Mouse (Mus musculus) ovary, postnatal 14 days (tissue): ENCODE measurements around the gene Hsd11b2.
A peak's percentile ranks its signal among the peaks of the same experiment; 100 is the strongest.

Source experiments
- DNase-seq: peaks from one replicate; pipeline ENCODE4 v3.0.0; 2022; ENCODE audit warnings: low spot score

The Hsd11b2 gene

DNA sequence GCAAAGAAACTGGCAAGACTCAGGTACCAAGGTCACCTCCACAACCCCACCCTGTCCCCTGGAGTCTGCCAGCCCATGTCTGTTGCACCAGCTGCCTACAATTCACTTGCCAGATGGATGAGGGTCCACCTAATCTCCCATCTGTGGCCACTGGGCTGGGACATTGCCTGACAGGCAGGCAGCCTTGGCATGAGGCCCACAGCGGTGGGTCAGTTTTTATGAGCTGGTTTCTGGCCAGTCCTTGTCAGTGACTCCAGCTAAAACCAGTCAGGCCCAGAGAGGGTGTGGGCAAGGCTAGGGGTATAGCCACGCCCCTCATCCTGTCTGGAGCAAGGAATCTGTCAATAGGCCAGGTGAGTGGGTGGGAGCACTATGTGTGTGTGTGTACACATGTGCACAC lies 8.6 kb downstream of the Hsd11b2 start:
- DNase-seq, result no peak

GRCm38 (mm10) chr8:105528206-105528605 lies 9.7 kb downstream of the Hsd11b2 start:
- DNase-seq, result no peak

- peak; percentile 60 for DNase-seq
These were observed 10.7 kb downstream of the Hsd11b2 start for GRCm38 (mm10) chr8:105529271-105529670.

- peak; percentile 66 for DNase-seq
These were observed 13.2 kb downstream of the Hsd11b2 start for GRCm38 (mm10) chr8:105531774-105532173.

GRCm38 (mm10) chr8:105533439-105533838 lies 14.9 kb downstream of the Hsd11b2 start:
- DNase-seq, result no peak

DNA sequence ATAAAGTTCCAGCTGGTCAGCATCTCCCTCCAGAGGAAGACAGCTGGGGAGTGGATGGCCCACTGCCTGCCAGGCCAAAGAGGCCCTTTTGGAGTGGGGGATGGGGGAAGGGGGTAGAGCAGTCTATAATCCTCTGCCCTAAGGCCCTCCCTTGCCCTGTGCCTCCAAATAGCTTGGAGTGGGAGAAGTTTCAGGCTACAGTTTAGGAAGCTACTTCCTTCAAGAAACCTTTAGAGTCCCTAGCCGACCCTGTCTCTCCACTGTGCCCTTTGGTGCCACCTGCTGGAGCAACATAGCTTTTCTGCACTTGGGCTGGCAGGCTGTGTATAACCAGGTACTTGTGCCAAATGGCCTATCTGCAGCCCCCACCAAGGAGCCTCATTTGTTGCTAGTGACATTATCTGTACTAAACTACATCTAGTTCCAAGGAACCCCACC lies 15.4 kb downstream of the Hsd11b2 start:
- peak; percentile 78 for DNase-seq

DNA sequence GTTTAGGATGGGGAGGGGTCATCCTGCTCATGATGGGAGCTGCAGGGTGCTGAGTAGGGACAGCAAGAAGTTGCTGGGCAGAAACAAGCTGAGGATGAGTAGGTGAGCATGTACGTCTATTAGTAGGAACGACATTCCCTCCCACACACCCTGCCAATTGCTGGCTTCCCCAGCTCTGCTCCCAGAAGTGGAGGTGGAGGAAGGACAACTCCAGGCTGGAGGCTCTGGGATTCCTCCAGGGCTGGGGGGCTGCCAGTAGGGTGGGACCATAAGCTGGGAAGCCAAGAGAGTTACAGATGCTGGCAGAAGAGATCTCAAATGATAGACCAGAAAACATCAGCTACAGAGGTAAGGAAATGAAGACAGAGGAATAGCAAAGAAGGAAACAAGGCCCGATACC lies 18.0 kb downstream of the Hsd11b2 start:
- DNase-seq, result no peak

- no peak for DNase-seq
These were observed 18.6 kb downstream of the Hsd11b2 start for GRCm38 (mm10) chr8:105537011-105537677.

DNA sequence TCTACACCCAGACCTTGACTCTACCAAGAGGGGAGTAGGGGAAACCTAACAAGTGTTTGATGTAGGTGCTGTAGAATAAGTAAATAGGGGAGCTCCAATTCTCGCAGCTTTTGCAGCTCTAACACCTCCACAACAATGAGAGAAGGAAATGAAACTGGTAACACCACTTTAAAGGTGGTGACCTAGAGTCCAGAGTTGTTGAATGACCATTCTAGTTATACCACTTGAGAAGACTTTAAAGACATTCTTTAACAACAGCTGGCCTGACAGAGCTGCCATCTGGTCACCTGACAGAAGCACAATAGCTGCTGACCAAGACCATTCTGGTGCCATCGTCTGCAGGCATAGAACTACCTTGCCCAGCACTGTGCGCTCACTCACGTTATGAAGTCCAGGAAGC lies 20.4 kb downstream of the Hsd11b2 start:
- DNase-seq, result no peak

GRCm38 (mm10) chr8:105542032-105542656 lies 23.6 kb downstream of the Hsd11b2 start:
- DNase-seq, result no peak

DNA sequence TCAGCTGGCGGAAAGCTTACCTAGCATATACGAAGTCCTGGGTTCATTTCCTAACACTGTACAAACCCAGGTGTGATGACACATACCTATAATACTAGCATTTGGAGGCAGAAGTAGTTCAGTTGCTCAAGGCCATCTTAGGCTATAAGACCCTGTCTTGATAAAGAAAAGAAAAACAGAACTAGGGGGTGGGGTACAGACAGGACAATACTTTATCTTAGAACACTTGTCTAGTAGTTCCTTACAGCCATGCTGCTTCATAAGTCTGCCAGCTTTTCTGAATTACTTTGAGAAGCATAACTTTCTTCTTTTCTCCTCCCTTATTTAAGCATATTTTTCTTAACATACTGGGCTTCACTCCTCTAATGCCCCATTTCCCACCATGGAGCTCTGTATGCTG lies 24.3 kb downstream of the Hsd11b2 start:
- no peak for DNase-seq

DNA sequence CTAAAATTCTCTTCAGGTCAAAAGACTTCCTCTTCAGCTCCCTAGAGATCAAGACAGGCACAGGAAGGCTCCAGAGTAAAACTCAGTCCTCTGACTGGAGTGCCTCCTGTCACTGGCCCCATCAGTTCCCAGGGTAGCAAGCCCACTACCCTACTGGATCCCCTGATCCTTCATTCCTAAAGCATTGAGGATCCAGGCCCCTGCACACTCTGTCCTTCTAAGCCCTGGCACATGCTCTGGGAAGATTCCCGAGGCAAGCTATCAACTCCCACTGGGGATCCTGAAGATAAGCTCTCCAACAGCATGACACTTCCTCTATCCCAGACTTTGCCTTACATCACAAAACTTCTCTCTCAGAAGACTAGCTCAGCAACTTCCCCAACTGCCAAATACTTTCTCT lies 25.1 kb downstream of the Hsd11b2 start:
- DNase-seq, result no peak

- no peak for DNase-seq
These were observed 26.1 kb downstream of the Hsd11b2 start for GRCm38 (mm10) chr8:105544544-105545205.

GRCm38 (mm10) chr8:105545249-105545648 lies 26.7 kb downstream of the Hsd11b2 start:
- no peak for DNase-seq

DNA sequence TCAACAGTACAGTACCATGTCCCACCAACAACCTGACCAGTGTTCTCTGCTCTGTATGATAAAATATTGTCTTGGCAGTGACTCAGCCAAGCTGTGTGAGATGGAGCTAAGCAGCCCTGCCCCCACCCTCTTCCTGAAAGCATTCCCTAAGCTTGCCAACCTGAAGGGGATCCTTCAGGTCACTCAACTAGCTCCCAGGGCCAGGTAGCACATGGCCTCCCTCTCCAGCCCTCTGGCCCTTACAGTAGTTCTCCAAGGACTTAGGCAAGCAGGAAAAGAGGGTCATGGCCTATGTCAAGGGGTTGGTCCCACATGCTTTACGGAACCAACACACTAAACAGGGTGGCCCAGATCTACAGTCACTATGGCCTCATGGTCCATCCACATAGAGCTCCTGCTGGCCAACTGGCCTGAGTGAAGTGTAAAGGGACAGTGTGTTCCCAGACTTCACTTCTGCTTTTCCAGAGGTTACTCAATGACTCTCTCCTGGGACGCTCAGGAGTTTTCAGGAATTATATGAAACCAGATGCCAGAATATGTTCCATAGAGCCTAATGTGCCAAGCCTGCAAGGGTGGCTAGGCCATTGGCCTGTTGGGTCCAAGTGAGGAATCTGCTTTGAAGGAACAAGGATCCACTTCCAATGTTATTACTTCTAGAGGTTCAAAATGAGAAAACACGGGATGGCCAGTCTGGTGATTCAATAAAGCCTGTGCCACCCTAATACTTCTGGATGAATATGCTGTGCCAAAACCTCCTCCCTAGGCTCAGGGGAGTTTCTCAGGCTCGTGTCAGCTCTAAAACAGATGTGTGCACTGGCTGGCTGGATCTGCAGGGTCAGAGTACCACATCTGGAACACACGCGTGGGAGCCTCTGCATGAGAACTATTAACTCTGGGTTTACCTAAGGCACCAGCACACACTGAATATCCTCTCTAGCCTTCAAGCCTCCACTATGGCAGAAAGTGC lies 28.1 kb downstream of the Hsd11b2 start:
- no peak for DNase-seq

DNA sequence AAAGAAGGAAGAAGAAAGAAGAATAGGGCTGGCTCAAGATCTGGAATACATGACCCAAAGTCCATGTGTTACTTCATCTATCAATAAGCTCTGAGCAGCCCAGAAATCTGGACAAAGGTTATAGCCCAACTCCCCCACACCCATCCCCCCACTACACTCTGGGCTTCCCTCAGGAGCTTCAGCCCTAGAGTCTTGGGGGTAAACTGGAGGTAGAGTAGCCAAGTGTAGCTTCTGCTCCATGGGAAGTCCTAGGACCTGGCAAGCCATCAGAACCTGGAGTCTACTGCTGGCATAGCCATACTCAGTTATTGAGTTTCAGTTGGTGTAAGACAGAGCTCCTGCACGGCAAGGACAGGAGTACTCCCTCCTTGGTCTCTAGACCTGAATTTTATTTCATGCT lies 31.0 kb downstream of the Hsd11b2 start:
- DNase-seq, result no peak

- no peak for DNase-seq
These were observed 31.5 kb downstream of the Hsd11b2 start for GRCm38 (mm10) chr8:105550083-105550482.

DNA sequence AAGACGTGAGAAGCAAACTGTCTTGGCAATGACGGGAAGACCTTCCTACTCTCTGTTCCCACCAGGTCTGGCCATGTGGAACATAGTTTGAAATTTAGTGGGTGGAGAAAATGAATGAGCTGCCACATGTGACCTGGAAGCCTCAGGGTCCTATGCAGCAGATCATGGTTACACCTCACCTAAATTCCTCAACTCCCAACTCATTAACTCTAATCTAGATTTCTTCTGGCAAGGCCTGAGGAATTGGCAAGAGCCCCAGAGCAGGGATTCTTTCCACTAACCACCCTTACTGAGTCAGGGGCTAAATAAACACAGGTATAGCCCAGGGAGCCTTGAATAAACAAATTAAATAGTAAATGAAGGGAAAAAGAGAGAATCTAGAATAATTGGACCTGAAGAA lies 33.5 kb downstream of the Hsd11b2 start:
- DNase-seq, result no peak

- DNase-seq, result no peak
These were observed 34.3 kb downstream of the Hsd11b2 start for GRCm38 (mm10) chr8:105552824-105553223.

GRCm38 (mm10) chr8:105554087-105554486 lies 35.5 kb downstream of the Hsd11b2 start:
- peak; percentile 66 for DNase-seq

DNA sequence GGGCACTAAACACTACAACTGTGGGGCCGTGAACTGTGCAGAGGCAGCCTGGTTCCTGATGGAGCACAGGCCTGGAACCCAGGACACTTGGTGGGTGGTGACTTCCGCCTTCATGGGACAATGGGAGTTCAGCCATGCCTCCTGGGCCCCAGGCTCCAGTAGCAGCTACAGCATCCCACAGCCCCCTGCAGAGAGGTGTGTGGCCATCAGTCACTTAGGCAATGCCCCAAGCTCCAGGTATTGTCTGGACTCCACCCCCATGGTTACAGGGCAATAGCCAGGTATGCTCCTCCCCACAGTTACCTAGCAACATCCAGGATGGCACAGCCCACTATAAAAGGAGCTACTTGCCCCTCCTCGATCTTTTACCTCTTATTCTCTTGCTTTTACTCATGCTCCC lies 36.7 kb downstream of the Hsd11b2 start:
- DNase-seq, result no peak

DNA sequence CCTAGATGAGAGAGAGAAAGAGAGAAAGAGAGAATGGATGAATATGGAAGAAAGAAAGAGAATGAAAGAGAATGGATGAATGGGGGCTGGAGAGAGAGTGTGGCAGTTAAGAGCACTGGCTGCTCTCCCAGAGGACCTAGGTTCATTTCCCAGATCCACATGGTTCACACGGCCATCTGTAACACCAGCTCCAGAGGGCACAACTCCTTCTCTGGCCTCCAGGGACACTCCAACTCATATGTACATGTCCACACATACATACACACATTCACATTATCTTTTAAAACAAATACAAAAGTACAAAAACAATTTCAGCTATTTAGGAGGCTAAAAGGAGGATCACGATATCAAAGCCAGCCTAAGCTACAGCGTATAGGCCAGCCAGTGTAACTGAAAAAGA lies 44.3 kb downstream of the Hsd11b2 start:
- DNase-seq, result no peak
